Mouse (Mus musculus): ENCODE measurements around the gene Ank3.
A peak's percentile ranks its signal among the peaks of the same experiment; 100 is the strongest.

The Ank3 gene

DNA sequence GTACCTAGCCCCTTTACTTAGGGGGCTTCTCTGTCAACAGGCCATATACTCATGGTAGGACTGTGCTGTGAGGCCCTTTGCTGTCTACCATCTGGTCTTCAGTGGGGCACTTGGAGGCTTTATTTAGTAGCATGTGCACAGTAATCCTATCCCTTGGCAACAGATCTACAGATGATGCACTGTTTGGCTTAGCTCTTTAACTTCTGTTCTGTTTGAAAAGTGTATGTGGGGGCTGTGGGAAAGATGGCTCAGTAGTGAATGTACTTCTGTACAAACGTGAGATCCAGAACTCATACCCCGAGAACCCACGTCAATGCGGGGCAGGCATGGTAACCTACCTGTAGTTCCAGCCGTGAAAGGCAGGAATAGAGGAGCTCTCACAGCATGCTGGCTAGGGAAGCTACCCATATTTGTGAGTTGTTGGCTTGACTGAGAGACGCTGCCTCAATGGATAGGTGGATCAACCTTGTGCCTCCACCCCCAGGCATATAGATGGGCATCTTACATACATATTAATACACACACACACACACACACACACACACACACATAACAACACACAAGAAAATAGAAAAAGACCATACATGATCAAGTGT is 86.7 kb downstream of the Ank3 start:
- no peak for DNase-seq

DNA sequence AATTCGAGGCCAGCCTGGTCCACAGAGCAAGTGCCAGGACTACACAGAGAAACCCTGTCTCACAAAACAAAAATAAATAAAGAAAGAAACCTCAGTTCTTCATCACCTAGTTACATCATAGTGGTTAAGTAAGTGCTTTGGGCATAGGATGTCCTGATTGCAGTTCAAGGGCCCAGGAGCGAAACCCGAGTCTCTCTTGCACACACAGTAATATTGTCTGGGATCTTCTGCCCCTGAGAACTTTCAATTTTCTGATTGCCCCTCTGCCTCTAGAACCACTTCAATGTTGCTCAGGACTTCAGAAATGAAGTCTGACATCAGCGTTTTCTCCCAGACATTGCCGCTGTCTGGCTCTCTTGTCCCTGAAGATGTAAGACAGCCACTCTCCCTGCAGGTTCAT is 91.6 kb downstream of the Ank3 start:
- DNase-seq: no peak

- no peak for DNase-seq
Measured at GRCm38 (mm10) chr10:69491975-69492374, 93.4 kb downstream of the Ank3 start.

- DNase-seq: no peak
Measured at GRCm38 (mm10) chr10:69497382-69497781, 98.8 kb downstream of the Ank3 start.

DNA sequence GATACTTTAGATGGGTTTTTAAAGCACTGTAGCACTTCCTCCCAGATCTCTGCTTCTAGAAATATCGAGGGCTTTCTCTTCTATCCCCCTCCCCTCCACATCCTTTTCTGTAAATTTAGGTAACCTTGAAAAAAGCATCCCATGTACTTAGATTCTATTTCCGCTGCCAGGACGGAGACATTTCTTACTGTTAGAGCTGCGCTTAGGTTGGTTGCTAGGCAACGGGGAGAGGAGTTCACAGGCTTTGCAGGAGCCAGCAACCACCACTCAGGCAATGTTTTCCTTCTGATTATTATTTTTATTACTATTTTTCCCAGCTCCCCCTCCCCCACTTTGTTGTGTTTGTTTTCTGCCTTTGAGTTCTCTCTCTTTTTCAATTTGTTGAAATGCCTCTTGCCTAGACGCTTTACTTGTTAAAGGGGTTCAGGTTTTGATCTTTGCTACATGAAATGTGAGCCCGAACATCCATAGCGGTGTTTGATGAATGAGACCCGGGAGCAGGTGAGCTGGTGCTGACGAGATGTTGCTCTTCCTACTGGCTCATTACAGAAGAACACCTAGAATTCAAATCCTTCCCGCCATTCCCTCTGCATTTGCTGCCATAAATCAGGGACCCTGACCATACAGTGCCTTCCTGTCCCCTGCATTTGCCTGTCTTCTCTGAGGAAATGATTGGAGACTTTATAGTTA is 101.7 kb downstream of the Ank3 start:
- DNase-seq: no peak

DNA sequence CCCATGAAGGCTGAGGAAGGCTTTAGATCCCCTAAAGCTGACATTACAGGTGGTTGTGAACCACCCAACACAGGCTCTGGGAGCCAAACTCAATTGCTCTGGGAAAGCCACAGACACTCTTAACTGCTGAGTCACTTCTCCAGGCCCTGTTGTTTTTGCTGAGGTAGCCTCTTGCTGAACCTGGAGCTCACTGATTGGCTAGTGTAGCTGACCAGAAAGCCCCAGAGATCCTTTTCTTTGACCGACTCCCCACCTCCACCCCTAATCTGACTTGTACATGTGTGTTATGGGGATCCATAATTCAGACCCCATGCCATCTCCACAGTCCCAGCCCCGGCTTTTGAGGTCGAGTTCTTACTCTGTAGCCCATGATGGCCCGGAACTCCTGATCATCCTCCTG is 105.2 kb downstream of the Ank3 start:
- DNase-seq: no peak

DNA sequence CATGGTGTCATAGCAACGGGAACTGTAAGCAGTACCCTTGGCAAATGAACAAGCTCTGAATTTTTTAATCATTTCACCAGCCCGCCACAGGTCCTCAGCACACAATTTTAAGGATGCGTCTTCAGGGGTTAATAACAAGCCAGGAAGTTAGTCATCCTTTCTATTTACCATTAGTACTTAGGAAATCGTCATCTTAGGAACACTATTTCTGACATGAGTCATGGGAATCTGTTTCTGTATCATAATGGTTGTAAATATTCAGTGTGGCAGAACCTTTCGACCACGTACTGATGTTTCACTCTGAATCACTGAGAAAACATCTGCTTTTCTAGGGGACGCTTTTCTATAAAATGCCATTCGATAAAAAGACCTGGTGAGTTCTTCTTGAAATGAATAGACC is 109.1 kb downstream of the Ank3 start:
- no peak for DNase-seq

DNA sequence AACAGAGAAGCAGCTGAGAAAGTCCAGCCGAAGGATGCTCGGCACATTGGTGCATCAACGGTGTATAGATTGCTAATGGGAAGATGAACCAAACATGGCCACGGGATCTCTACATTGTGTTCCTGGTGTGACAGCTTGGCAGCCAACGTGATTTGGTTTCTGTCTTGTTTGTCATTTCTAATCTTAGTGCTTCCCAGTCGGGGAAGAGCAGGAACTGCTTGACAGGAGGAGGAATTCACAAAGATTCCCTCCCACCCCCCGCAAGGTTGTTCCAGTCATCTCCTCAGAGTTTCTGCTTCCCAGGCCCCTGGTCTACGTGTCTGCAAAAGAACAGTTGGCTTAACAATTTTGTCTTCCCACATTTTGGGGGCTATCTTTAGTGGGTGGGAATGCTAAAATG is 111.8 kb downstream of the Ank3 start:
- no peak for DNase-seq

DNA sequence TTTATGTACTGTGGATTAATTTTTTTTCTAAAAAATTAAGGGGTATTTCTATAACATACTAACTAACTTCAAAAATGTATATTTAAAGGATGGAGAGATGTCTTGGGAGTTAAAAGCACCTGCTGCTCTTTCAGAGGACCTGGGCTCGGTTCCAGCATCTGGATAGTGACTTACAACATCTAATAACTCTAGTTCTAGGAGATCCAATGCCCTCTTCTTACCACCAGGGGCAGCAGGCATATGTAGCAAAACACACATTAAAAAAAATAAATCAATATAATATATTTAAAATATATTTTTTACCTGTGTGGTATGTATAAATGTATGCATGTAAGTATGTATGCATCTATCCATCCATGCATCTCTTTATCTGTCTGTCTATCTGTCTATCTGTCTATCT is 112.7 kb downstream of the Ank3 start:
- DNase-seq: no peak

GRCm38 (mm10) chr10:69521977-69522376 is 123.4 kb downstream of the Ank3 start:
- no peak for DNase-seq

DNA sequence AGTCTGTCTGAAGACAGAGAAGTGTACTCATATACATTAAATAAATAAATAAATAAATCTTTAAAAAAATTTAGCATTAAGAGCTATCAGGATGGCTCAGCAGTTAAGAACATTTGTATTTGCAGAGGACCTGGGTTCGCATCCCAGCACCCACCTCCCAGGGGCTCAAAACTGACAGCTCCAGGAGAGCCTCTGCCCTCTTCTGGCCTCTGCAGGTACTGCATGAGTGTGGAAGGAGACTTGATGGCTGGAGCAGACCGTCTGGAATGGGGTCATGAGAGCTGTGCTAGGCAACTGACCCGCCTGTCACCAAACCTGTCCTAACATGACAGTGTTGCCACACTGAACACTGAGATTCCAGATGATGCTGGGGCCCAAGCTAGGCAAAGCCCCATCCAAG is 124.6 kb downstream of the Ank3 start:
- no peak for DNase-seq

GRCm38 (mm10) chr10:69527318-69527717 is 128.7 kb downstream of the Ank3 start:
- DNase-seq: no peak

DNA sequence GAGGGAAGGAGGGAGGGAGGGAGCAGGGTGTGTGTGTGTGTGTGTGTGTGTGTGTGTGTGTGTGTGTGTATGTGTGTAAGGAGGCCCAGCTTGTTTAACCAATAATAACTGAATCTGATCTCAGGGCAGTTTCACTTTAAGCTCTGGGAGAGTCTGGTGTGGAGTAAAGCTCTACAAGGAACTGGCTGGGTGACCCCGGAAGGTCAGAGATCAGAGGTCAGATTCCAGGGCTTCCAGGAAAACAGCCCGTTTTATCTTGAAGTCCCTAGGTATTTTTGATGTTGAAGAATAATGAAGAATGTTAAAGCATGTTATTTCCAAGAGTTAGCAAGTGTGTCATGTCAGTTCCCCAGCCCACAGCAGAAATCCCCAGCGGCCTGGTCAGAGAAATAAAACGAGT is 130.2 kb downstream of the Ank3 start:
- no peak for DNase-seq

GRCm38 (mm10) chr10:69530326-69530725 is 131.8 kb downstream of the Ank3 start:
- DNase-seq: no peak

DNA sequence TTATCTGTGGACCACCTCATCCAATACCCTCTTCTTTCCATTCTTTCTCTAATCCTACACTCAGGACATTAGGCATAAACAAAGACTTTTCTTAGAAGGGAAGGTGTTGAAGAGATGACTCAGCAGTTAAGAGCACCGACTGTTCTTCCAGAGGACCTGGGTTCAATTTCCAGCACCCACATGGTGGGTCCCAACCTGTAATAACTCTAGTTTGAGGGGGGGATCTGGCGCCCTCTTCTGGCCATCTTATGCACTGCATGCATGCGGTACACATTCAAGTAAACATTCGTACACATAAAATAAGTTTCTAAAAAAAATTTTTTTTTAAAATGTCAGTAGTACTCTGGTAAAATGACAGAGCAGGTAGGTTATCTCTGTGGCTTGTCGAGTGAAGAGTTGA is 133.0 kb downstream of the Ank3 start:
- no peak for DNase-seq

DNA sequence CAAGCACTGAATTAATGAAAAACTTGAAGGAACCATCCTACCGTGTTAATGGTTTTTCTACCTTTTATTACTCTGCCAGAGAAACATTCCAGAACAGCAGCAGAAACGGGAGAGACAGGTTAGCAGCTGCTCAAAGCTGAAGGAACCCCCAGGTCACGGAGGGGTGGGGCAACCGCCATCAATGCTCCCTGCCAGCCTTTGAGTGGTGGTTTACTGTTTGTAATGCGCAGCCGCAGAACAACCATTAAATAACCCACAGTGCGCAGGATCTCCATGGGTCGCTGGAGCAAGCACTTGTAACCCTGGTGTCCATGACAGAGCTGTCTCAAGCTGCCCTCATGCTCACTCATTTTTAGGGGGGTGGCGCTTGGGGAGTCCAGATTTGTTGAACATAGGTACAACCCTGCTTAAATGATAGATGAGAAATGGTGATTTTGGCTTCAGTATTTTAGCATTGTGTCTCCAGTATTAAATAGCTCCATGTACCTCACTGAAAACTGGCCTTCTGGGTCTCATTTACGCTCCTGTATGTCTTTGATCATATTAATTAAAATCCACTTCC is 133.7 kb downstream of the Ank3 start:
- DNase-seq: no peak

- DNase-seq: peak; percentile 12
Measured at GRCm38 (mm10) chr10:69533505-69534388, 135.2 kb downstream of the Ank3 start.

DNA sequence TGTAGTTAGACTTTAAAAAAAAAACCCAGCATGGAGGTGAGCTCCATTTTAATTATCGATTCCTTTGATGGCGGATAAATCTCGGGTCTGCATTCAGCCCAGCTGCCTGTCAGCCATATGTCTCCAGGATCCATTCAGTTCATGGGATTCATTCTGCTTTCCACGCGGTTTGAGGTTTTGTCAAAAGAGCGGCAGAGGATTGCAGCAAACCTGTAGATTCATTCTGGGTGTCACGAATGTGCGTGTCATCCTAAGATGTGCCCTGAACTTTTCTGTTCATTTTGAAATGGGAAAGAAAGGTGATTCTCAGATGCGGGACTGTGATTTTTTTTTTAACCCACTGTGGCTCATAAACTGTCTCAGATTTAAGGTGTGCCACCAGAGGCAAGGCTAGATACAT is 136.1 kb downstream of the Ank3 start:
- DNase-seq: no peak

DNA sequence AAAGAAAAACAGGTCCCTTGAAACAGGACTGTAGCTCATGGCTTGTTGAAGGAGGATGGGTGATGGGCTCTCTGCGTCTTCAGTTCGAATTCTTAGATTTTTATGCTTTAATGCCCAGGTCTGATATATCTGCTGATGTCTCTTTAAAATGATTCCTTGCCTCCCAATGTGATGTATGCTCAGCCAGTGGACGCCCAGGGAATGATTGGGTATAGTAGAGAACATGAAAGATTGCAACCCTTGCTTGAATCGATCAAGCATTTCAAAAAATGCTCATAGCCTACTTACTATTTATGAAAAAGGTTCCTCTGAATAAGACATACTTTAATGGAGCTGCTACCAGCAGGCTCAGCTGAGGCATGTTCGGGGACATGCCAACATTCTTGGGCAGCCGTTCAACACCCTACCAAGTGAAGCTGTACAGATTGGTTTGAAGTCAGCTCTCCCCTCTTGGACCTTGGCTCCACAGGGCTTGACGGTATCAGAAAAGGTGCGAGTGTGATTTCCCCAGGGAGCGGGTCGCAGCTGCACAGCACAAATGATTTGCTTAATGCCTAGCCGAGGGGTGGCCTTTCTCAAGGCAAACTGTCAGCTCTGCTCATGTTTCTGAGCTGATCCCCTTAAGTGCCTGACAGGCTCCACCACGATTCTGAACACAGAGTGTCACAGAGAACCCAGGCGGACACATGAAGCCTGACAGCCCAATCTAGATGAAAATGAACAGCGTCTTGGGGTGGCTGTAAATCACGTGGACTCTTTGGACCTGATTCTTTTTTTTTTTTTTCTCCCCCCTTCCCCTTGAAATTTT is 136.8 kb downstream of the Ank3 start:
- DNase-seq: peak; percentile 23

DNA sequence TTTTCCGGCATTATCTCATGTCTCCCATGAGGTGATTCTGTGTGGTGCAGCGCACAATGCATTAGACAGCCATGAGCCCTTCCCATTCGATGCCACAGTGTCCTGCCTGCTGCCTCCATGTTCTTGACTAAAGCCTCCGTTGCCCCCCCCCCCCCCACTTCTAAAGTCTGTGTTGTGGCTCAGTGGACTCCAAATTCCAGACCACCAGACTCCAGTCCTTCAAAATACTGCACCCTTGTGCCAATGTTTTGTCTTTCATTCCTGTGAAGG is 137.3 kb downstream of the Ank3 start:
- DNase-seq: no peak

DNA sequence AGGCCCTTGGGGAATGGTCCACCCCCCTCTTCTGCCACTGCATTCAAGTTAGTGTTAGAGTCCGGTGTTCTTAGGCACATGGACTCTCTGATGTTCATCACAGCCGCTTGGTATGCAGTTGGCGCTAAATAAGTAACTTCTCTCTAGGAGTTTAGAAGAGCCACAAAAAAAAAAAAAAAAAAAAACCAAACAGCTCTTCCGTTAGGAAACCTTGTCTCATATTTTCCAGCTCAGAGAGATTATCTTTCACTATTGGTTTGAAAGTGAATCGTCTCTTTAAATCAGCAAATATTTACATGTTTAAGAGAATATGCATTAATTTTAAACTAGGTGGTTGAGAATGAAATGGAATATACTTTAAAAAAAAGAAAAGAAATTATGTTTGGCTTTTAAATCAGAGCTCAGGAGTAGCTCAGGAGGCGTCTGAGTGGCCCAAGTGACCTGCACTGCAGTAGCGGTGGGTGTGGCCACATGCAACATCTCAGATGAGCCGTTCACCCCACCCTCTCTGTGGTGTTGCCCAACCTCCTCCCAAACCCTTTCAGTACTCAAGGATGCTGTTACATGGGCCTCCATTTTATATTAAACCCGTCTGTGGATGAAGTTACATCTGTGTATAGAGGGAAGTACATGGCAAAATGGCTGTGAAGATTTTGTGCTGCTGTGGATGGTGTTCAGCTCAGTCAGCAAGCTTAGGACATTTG is 138.0 kb downstream of the Ank3 start:
- DNase-seq: no peak

GRCm38 (mm10) chr10:69538236-69538635 is 139.7 kb downstream of the Ank3 start:
- no peak for DNase-seq

GRCm38 (mm10) chr10:69542439-69542838 is 143.9 kb downstream of the Ank3 start:
- DNase-seq: no peak
